Mouse (Mus musculus) hindbrain, postnatal 0 days (tissue): ENCODE measurements around the gene Pcdh9. TPM values are rescaled to one million over a fixed set of nuclear protein-coding genes. Genes with fewer than 3 reads are reported as not detected.
A peak's percentile ranks its signal among the peaks of the same experiment; 100 is the strongest.

Experiments used
- ATAC-seq: fragments of 200-750 bp; cut with Nextera tagmentation; 2 replicates; pipeline ENCODE4 v1.8.0; 2017; ENCODE audit warnings: mild to moderate bottlenecking, moderate TSS enrichment, moderate library complexity
- DNase-seq: peaks from one replicate; pipeline ENCODE4 v3.0.0-alpha.2; 2015; ENCODE audit warnings: low spot score
- H3K27ac ChIP-seq: fragments of 300-500 bp; sonication (generic); 2 replicates; pipeline ENCODE4 v1.5.1; 2014; ENCODE audit warnings: mild to moderate bottlenecking
- H3K27me3 ChIP-seq: fragments of 300-500 bp; sonication (generic); 2 replicates; pipeline ENCODE4 v1.6.1; 2014; ENCODE audit warnings: low read length, mixed read lengths; ENCODE audit not compliant: insufficient read depth
- H3K36me3 ChIP-seq: fragments of 300-500 bp; sonication (generic); 2 replicates; pipeline ENCODE4 v1.6.1; 2014; ENCODE audit warnings: low read length, mixed read lengths; ENCODE audit not compliant: insufficient read depth
- H3K4me1 ChIP-seq: fragments of 300-500 bp; sonication (generic); 2 replicates; pipeline ENCODE4 v1.6.1; 2014; ENCODE audit warnings: antibody characterized with exemption, low read length, mixed read lengths; ENCODE audit not compliant: insufficient read depth
- H3K4me2 ChIP-seq: fragments of 300-500 bp; sonication (generic); 2 replicates; pipeline ENCODE4 v1.6.1; 2014; ENCODE audit warnings: low read depth, mild to moderate bottlenecking, low read length, moderate library complexity, mixed read lengths
- H3K4me3 ChIP-seq: fragments of 300-500 bp; sonication (generic); 2 replicates; pipeline ENCODE4 v1.5.1; 2014; ENCODE audit warnings: low read length
- H3K9ac ChIP-seq: fragments of 300-500 bp; sonication (generic); replicated peaks from 2 replicates; pipeline ENCODE4 v1.6.1; 2014; ENCODE audit warnings: mild to moderate bottlenecking, low read length, moderate library complexity, mixed read lengths
- H3K9me3 ChIP-seq: fragments of 300-500 bp; sonication (generic); 2 replicates; pipeline ENCODE4 v1.6.1; 2016; ENCODE audit warnings: low read length, mixed read lengths
- CTCF ChIP-seq: IDR thresholded peaks from 2 replicates; pipeline ENCODE4 v1.5.1; 2016; ENCODE audit warnings: antibody characterized with exemption, control low read depth, low read depth
- WGBS: fragments of 180-500 bp; shearing (Covaris S2); extraction: QIAGEN DNeasy Blood & Tissue Kit; methylation state at CpG from one replicate; pipeline ENCODE4 v1.1.7; 2014; 5-methylcytosine and 5-hydroxymethylcytosine counted together
- polyA plus RNA-seq: library from polyadenylated mRNA; unstranded; fragments of >200 nt; fragmentation: Nextera tagmentation; extraction: Ambion mirVana; gene quantifications from 2 replicates; pipeline ENCODE4 v1.2.1, GENCODE M21; 2015
- total RNA-seq: library from RNA; depleted of rRNA; stranded (reverse); fragments of >200 nt; gene quantifications from 2 replicates; pipeline ENCODE4 v1.2.3, GENCODE M21; 2014

Gene Pcdh9
- total and polyA plus RNA-seq, 2 experiments from 2014 or later: 129 to 149 TPM

DNA sequence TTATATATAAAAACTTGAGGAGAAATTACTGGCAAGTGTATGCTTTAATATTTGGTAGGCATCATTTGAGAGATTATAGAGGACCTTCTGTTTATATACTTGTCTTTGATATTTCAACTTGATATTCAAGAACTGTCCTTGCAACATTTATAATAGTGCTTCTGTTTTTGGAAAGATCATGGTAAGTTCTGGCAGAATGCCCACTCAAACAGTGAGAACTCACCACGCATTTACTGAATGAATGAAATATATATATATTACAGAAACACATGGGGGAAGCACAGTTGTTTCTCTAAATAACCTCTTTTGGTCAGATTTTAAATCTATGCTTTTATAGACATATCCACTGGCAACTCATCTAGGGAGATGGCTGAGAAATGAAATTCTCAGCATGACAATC lies 164.7 kb downstream of the Pcdh9 start:
- TF ChIP-seq CTCF: no peak
- no peaks in the 10 kb centered on the region for H3K27me3 ChIP-seq
- DNase-seq (no peak), ATAC-seq (no peak)
- no peak overlapping the region for H3K4me2 ChIP-seq
- no peaks in the 10 kb centered on the region for H3K9me3 ChIP-seq
- no peak overlapping the region for H3K4me3 ChIP-seq
- H3K27ac ChIP-seq: no peak overlapping the region
- no peak overlapping the region for H3K9ac ChIP-seq
- H3K36me3 ChIP-seq: no peaks in the 10 kb centered on the region
- WGBS: 44% methylated on average over 1 of the region's 1 CpGs
- H3K4me1 ChIP-seq: no peaks in the 10 kb centered on the region

DNA sequence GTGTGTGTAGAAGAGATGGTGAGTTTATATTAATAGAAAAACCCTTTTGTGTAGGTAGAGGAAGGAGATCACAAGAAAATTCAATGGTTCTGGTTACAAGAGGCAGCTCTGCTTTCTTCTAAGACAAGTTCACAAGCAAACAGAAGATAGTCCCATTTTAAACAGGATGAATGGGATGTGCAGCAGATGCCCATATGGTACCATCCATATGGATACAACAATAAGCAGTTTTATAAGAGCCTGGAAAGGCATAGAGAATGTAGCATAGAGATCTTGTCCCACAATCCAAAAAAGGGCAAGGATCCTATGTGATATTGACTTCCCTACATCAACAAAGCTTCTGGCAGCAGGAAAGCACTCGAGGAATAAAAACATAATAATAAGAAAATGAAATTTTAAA lies 171.3 kb downstream of the Pcdh9 start:
- DNase-seq (no peak), ATAC-seq (no peak)
- H3K36me3 ChIP-seq: no peaks in the 10 kb centered on the region
- H3K4me3 ChIP-seq: no peak overlapping the region
- H3K27ac ChIP-seq: no peak overlapping the region
- H3K4me2 ChIP-seq: no peak overlapping the region
- no peak overlapping the region for H3K9ac ChIP-seq
- no peaks in the 10 kb centered on the region for H3K4me1 ChIP-seq
- TF ChIP-seq CTCF: no peak
- no peaks in the 10 kb centered on the region for H3K9me3 ChIP-seq
- 69% methylated on average over 1 of the region's 1 CpGs for WGBS
- no peaks in the 10 kb centered on the region for H3K27me3 ChIP-seq

DNA sequence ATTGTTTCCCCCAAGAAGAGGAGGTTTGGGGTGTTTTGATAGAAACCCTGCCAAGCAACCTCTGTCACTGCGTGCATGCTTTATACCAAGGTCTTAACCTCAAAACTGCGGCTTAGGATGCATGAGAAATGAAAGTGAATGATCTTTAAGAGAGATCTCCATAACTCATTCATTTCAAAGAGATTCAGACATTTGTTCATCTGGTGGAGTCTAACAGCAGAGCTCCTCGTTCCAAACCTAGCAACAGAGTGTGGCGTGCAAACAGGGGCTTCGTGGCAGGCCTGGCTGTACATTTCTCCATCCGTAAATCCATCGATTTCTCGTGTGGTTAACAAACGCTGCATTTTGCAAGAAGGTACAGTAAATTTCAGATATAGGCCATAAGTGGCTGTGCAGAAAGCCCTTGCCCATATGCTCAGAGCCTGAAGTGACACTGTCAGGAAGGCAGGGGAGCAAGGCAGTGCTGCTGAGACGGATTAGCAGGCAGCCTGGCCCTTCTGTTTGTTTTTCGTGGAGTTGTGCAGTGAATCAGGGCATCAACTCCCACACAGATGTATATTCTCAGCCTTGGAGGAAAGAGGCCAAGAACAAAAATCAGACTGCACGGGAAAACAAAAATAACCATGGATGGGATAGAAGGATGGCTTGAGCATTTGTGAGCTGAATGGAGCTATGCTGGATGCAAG lies 177.1 kb downstream of the Pcdh9 start:
- no peaks in the 10 kb centered on the region for H3K9me3 ChIP-seq
- WGBS: 58% methylated on average over 12 of the region's 12 CpGs
- H3K4me3 ChIP-seq: no peak overlapping the region
- peak overlapping the region; percentile 60 for H3K27ac ChIP-seq
- no peaks in the 10 kb centered on the region for H3K36me3 ChIP-seq
- no peaks in the 10 kb centered on the region for H3K4me1 ChIP-seq
- no peak overlapping the region for H3K9ac ChIP-seq
- H3K27me3 ChIP-seq: no peaks in the 10 kb centered on the region
- TF ChIP-seq CTCF: no peak
- DNase-seq (peak; percentile 38), ATAC-seq (no peak; the same call in 1 of the 2 replicates)
- no peak overlapping the region for H3K4me2 ChIP-seq

DNA sequence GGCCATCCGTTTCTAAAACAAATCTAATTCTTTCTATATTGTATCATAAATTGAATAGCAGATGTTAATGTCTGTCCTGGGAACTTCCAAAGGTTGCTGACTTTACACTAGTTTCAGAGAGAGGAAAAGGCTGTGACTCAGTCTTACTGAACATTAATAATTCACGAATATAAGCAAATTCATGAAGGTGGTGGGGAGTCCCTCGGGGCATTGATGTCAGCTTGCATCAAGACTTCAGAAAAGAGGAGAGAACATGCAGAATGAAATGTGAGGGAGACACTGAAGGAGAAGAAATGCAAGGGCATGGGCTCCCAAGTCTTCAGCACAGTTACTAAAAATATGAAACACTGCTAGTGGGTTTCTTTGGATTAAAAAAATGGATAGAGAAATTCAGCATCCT lies 181.8 kb downstream of the Pcdh9 start:
- no peaks in the 10 kb centered on the region for H3K36me3 ChIP-seq
- 58% methylated on average over 3 of the region's 3 CpGs for WGBS
- no peak overlapping the region for H3K4me2 ChIP-seq
- no peak overlapping the region for H3K27ac ChIP-seq
- H3K9ac ChIP-seq: no peak overlapping the region
- DNase-seq (no peak), ATAC-seq (no peak)
- TF ChIP-seq CTCF: no peak
- no peak overlapping the region for H3K4me3 ChIP-seq
- H3K27me3 ChIP-seq: no peaks in the 10 kb centered on the region
- no peaks in the 10 kb centered on the region for H3K9me3 ChIP-seq
- H3K4me1 ChIP-seq: no peaks in the 10 kb centered on the region

DNA sequence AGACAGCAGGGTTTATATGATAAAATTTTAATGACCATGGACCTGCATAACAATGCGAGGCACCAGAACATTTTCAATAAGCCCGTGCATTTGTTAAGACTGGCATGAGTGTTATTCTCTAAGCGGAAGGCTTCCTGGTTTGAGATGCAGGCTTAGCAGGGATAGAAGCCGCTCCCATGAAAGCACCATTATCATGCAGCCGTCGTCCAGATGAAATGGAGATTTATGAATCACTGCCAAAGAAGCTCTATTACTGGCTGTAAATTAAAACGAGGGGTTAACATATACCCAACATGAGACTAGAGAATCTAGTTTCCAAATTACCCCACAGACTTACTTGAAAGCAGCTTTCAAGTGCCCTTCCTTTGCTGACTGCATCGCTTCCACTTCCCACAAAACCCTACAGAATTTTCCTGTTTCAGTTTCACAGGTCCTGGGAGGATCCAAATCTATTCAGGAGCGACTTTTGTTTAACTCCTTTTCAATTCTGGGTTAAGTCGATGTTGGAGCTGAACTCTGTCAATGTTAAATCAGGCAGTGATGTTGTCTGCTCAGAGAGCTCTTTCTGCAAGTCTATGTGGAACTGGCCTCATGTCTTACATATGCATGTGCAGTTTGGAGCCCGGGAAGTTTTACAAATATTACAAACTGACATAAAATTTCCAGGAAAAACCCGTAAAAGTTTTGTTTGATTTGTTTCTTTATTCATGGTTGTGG lies 188.9 kb downstream of the Pcdh9 start:
- peak; percentile 51 for DNase-seq
- WGBS: 23% methylated on average over 12 of the region's 12 CpGs

DNA sequence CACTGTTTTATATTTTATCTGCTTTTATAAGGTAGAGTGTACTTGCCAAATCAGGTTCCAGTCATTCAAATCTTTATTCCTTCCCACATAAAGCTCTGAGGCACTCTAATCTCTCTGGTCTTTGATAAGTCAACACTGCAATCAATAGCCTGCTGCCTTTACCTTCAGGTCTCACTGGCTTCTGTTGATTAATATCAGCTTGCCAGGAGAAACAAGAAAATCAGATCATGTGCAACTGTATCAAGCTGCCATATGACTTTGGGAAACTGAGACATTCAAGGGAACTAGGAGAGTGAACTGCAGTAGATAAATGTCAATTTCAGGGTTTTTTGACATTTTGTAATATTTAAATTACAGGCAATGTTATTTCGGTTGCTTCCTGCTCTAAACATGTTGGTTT lies 189.6 kb downstream of the Pcdh9 start:
- 70% methylated on average over 1 of the region's 1 CpGs for WGBS
- H3K9ac ChIP-seq: no peak overlapping the region
- DNase-seq (no peak), ATAC-seq (no peak)
- H3K36me3 ChIP-seq: no peaks in the 10 kb centered on the region
- peak overlapping the region; percentile 71 for H3K27ac ChIP-seq
- no peak for TF ChIP-seq CTCF
- H3K9me3 ChIP-seq: no peaks in the 10 kb centered on the region
- H3K4me3 ChIP-seq: peak overlapping the region; percentile 24
- H3K4me1 ChIP-seq: peaks cover 4% of the 10 kb centered on the region; the same call in 1 of the 2 replicates
- peak overlapping the region; percentile 51 for H3K4me2 ChIP-seq
- no peaks in the 10 kb centered on the region for H3K27me3 ChIP-seq

More for the DNA sequence above, 188.9 kb downstream of the Pcdh9 start:
- Histone ChIP-seq H3K36me3 (no peaks in the 10 kb centered on the region), H3K4me1 (peaks cover 4% of the 10 kb centered on the region; the same call in 1 of the 2 replicates), H3K27ac (peak overlapping the region; percentile 71), H3K9me3 (no peaks in the 10 kb centered on the region), H3K9ac (peak overlapping the region; percentile 28), H3K27me3 (no peaks in the 10 kb centered on the region), H3K4me2 (peak overlapping the region; percentile 51), H3K4me3 (peak overlapping the region; percentile 24)
- no peak for TF ChIP-seq CTCF
- ATAC-seq: 0 out of 2 replicates have a peak, but pooled peaks have one; percentile 40

DNA sequence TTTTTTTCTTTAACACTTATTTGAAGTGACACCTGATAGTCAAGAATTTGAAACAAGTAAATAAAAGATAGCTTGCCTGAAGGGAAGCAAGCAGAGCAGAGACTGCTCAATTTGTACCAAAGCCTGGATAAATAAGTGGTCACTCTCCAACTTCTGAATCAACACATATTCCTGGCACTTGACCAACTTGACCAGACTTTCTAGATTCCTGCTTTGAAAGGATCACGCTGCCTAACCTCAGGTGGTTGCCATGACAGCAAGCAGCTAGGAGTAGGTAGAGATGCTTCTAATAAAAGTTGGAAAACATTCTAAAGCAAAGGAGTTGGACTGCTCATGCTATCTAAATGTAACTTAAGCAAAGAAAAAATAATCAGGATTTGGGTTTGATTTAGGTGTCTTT lies 205.8 kb downstream of the Pcdh9 start:
- H3K4me3 ChIP-seq: no peak overlapping the region
- H3K9me3 ChIP-seq: peaks cover 5% of the 10 kb centered on the region; the same call in 1 of the 2 replicates
- no peaks in the 10 kb centered on the region for H3K4me1 ChIP-seq
- ATAC-seq (no peak), DNase-seq (peak; percentile 40)
- H3K4me2 ChIP-seq: no peak overlapping the region
- 19% methylated on average over 1 of the region's 1 CpGs for WGBS
- H3K27me3 ChIP-seq: no peaks in the 10 kb centered on the region
- no peak for TF ChIP-seq CTCF
- no peak overlapping the region for H3K9ac ChIP-seq
- H3K36me3 ChIP-seq: no peaks in the 10 kb centered on the region
- no peak overlapping the region for H3K27ac ChIP-seq
